Mouse (Mus musculus) heart, adult 2 months (tissue): ENCODE measurements around the gene Iqsec1. TPM values are rescaled to one million over a fixed set of nuclear protein-coding genes. Genes with fewer than 3 reads are reported as not detected.
A peak's percentile ranks its signal among the peaks of the same experiment; 100 is the strongest.

Experiments used
- DNase-seq, 2 experiments: peaks; one replicate each; pipeline ENCODE4 v3.0.0; 2021
- H3K27ac ChIP-seq: fragments of 200-600 bp; 2 replicates; pipeline ENCODE4 v1.8.1; 2022
- H3K27me3 ChIP-seq: fragments of 200-500 bp; 2 replicates; pipeline ENCODE4 v1.6.1; 2012; ENCODE audit warnings: mild to moderate bottlenecking, low read length, inconsistent platforms, mixed read lengths; ENCODE audit not compliant: control insufficient read depth, insufficient read depth
- H3K36me3 ChIP-seq: fragments of 200-500 bp; 2 replicates; pipeline ENCODE4 v1.6.1; 2012; ENCODE audit warnings: low read length, inconsistent platforms; ENCODE audit not compliant: control insufficient read depth, insufficient read depth
- H3K4me1 ChIP-seq: fragments of 200-500 bp; 2 replicates; pipeline ENCODE4 v1.6.1; 2011; ENCODE audit warnings: low read length; ENCODE audit not compliant: control insufficient read depth, insufficient read depth
- H3K4me3 ChIP-seq: fragments of 200-600 bp; 2 replicates; pipeline ENCODE4 v1.8.1; 2022
- H3K79me2 ChIP-seq: fragments of 200-500 bp; replicated peaks from 2 replicates; pipeline ENCODE4 v1.6.1; 2012; ENCODE audit warnings: mild to moderate bottlenecking, inconsistent platforms, low read length, moderate library complexity, mixed read lengths; ENCODE audit not compliant: control insufficient read depth, insufficient read depth
- H3K9ac ChIP-seq: fragments of 200-500 bp; 2 replicates; pipeline ENCODE4 v1.6.1; 2012; ENCODE audit warnings: low read depth, mild to moderate bottlenecking, control low read depth, inconsistent platforms, low read length, mixed read lengths
- CTCF ChIP-seq: fragments of 200-600 bp; IDR thresholded peaks from 2 replicates; pipeline ENCODE4 v1.8.1; 2022; ENCODE audit warnings: antibody characterized with exemption, mild to moderate bottlenecking, moderate library complexity
- EP300 ChIP-seq: fragments of 200-500 bp; IDR thresholded peaks from 2 replicates; pipeline ENCODE4 v1.6.1; 2011; ENCODE audit warnings: low read depth, low read length, control low read depth; ENCODE audit not compliant: insufficient read depth
- POLR2A ChIP-seq: fragments of 200-500 bp; IDR thresholded peaks from 2 replicates; pipeline ENCODE4 v1.6.1; 2011; ENCODE audit warnings: mild to moderate bottlenecking, low read depth, low read length, control low read depth; ENCODE audit not compliant: insufficient read depth
- WGBS: fragments of 180-500 bp; shearing (Covaris S2); methylation state at CpG from one replicate; pipeline ENCODE4 v1.1.7; 2018; 5-methylcytosine and 5-hydroxymethylcytosine counted together
- intact Hi-C: fragments of 180-260 bp; cut with DNase I; formaldehyde crosslinking; loops from one replicate; pipeline ENCODE4 v1.15.1; 2025
- polyA plus RNA-seq: library from polyadenylated mRNA; depleted of rRNA; stranded (reverse); fragments of >200 nt; gene quantifications from 2 replicates; pipeline ENCODE4 v1.2.3, GENCODE M21; 2012
- total RNA-seq, 2 experiments: library from RNA; stranded (reverse); gene quantifications; 2 replicates each; pipeline ENCODE4 v1.2.3; 2021

Iqsec1 gene
- total and polyA plus RNA-seq, 3 experiments: 100 to 147 (median 146) TPM

- Histone ChIP-seq H3K27ac (no peak overlapping the region), H3K79me2 (no peaks in the 10 kb centered on the region), H3K4me1 (peaks cover 25% of the 10 kb centered on the region), H3K9ac (no peak overlapping the region), H3K36me3 (no peaks in the 10 kb centered on the region; the same call in 1 of the 2 replicates), H3K4me3 (no peak overlapping the region), H3K27me3 (no peaks in the 10 kb centered on the region)
- intact Hi-C loops: no loop called here
- WGBS: 91% methylated on average over 1 of the region's 1 CpGs
- TF ChIP-seq EP300: no peak
- no peak for TF ChIP-seq POLR2A
- no peak for TF ChIP-seq CTCF
- no peak for DNase-seq
Observed at GRCm38 (mm10) chr6:90767874-90768273, 220.6 kb downstream of the Iqsec1 start.

GRCm38 (mm10) chr6:90764753-90765152 lies 223.7 kb downstream of the Iqsec1 start:
- intact Hi-C loops: no loop called here
- H3K27me3 ChIP-seq: no peaks in the 10 kb centered on the region
- H3K9ac ChIP-seq: 0 out of 2 replicates have a peak overlapping the region, but pooled peaks have one; percentile 12
- TF ChIP-seq POLR2A: no peak
- no peak for TF ChIP-seq CTCF
- TF ChIP-seq EP300: no peak
- WGBS: 61% methylated on average over 2 of the region's 2 CpGs
- peak; percentile 55 to 68 for DNase-seq
- H3K4me1 ChIP-seq: peaks cover 34% of the 10 kb centered on the region
- no peak overlapping the region for H3K4me3 ChIP-seq
- H3K27ac ChIP-seq: peak overlapping the region; percentile 92
- H3K36me3 ChIP-seq: no peaks in the 10 kb centered on the region; the same call in 1 of the 2 replicates
- H3K79me2 ChIP-seq: no peaks in the 10 kb centered on the region

GRCm38 (mm10) chr6:90763959-90764591 lies 224.4 kb downstream of the Iqsec1 start:
- intact Hi-C loops: no loop called here
- H3K79me2 ChIP-seq: no peaks in the 10 kb centered on the region
- no peaks in the 10 kb centered on the region for H3K27me3 ChIP-seq
- peak overlapping the region; percentile 92 for H3K27ac ChIP-seq
- peaks cover 34% of the 10 kb centered on the region for H3K4me1 ChIP-seq
- DNase-seq: peak; percentile 93 to 94
- H3K36me3 ChIP-seq: no peaks in the 10 kb centered on the region; the same call in 1 of the 2 replicates
- WGBS: 9% methylated on average over 18 of the region's 18 CpGs
- TF ChIP-seq CTCF (0 out of 2 replicates have a peak, but pooled peaks have one; percentile 15), POLR2A (peak; percentile 73), EP300 (peak; percentile 82; the same call in 1 of the 2 replicates)
- peak overlapping the region; percentile 55 for H3K9ac ChIP-seq
- H3K4me3 ChIP-seq: peak overlapping the region; percentile 55

- 57% methylated on average over 4 of the region's 4 CpGs for WGBS
- intact Hi-C loops: no loop called here
Observed at GRCm38 (mm10) chr6:90763295-90763694, 225.2 kb downstream of the Iqsec1 start.

GRCm38 (mm10) chr6:90762120-90762736 lies 226.3 kb downstream of the Iqsec1 start:
- intact Hi-C loops: no loop called here
- WGBS: 72% methylated on average over 2 of the region's 2 CpGs
- H3K4me1 ChIP-seq: peaks cover 25% of the 10 kb centered on the region

More at GRCm38 (mm10) chr6:90763295-90763694, 225.2 kb downstream of the Iqsec1 start:
- DNase-seq: peak in 1 of 2 experiments; percentile 29
- H3K4me3 ChIP-seq: peak overlapping the region; percentile 55
- no peaks in the 10 kb centered on the region for H3K79me2 ChIP-seq
- no peaks in the 10 kb centered on the region for H3K27me3 ChIP-seq
- H3K4me1 ChIP-seq: peaks cover 29% of the 10 kb centered on the region
- no peak for TF ChIP-seq CTCF
- TF ChIP-seq POLR2A: no peak
- TF ChIP-seq EP300: no peak
- H3K27ac ChIP-seq: peak overlapping the region; percentile 92
- no peaks in the 10 kb centered on the region; the same call in 1 of the 2 replicates for H3K36me3 ChIP-seq
- H3K9ac ChIP-seq: peak overlapping the region; percentile 77

More at GRCm38 (mm10) chr6:90762120-90762736, 226.3 kb downstream of the Iqsec1 start:
- no peak overlapping the region for H3K4me3 ChIP-seq
- no peak overlapping the region for H3K9ac ChIP-seq
- H3K79me2 ChIP-seq: no peaks in the 10 kb centered on the region
- TF ChIP-seq EP300 (no peak), CTCF (no peak), POLR2A (no peak)
- no peak overlapping the region; the same call in 1 of the 2 replicates for H3K27ac ChIP-seq
- no peaks in the 10 kb centered on the region; the same call in 1 of the 2 replicates for H3K36me3 ChIP-seq
- no peak for DNase-seq
- H3K27me3 ChIP-seq: no peaks in the 10 kb centered on the region
